Mouse (Mus musculus): ENCODE data around the gene Hs3st6. TPM values are rescaled to one million over a fixed set of nuclear protein-coding genes. Genes with fewer than 3 reads are reported as not detected.

The Hs3st6 gene
- polyA plus RNA-seq, 1 experiment from 2014 or later: 0.50 TPM

DNA sequence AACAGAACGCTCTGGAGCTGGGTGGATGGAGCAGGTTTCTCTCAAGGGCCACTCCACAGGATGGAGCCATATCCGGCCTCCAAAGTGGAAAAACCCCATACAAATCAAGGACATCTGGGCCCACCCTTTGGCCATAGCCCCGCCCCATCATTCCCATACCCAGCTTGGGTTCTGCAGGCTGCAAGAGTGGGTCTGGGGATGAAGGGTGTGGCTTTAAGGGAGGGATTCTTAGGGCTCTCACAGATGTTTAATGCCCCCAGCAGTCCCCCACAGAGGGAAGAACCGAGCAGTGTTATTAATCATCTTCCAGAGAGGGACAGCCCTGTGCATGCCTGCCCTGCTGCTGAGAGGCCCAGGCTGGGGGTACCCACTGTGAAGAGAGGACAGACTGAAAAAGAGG, 5.8 kb upstream of the Hs3st6 start:
- DNase-seq (ENCODE audit: extremely low spot score, low spot score): no peak
- no peak overlapping the region for H3K27ac ChIP-seq
- no peak overlapping the region for H3K4me3 ChIP-seq
- peaks cover 8% of the 10 kb centered on the region; the same call in 1 of the 2 replicates for H3K4me1 ChIP-seq
- WGBS: 47% methylated on average over 4 of the region's 4 CpGs
- peaks cover 48% of the 10 kb centered on the region for H3K27me3 ChIP-seq (ENCODE audit: poor library complexity, severe bottlenecking)
- H3K36me3 ChIP-seq (replicated peaks): 0 out of 2 replicates have a peak, but pooled peaks cover 2% of the 10 kb centered on the region
- H3K9me3 ChIP-seq: no peaks in the 10 kb centered on the region

DNA sequence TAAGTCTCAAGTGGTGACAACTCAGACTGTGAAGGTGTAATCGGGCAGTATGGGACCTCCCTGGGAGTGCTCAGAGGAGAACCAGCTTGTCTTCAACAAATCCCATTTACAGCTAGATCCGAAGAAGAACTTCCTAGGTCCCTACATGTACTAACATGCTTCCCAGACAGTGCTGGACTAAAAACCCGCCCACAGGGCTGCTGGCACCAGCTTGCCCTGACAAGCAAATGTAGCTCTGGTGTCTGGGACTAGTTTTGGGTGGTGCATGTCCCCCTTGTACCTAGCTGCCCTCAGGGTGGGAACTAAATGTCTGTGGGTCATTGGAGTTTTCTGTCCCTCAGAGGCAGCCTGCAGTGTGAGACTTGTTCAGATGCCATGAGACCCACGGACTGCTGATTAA, 1.3 kb upstream of the Hs3st6 start:
- whole genome bisulfite sequencing: 26% methylated on average over 4 of the region's 4 CpGs
- Histone ChIP-seq H3K9me3 (no peaks in the 10 kb centered on the region), H3K27ac (no peak overlapping the region), H3K4me3 (peak overlapping the region; percentile 6; the same call in 1 of the 2 replicates), H3K4me1 (peaks cover 30% of the 10 kb centered on the region), H3K36me3 (replicated peaks) (no peaks in the 10 kb centered on the region), H3K27me3 (ENCODE audit: poor library complexity, severe bottlenecking) (peaks cover 88% of the 10 kb centered on the region)
- DNase-seq (ENCODE audit: extremely low spot score, low spot score): no peak

DNA sequence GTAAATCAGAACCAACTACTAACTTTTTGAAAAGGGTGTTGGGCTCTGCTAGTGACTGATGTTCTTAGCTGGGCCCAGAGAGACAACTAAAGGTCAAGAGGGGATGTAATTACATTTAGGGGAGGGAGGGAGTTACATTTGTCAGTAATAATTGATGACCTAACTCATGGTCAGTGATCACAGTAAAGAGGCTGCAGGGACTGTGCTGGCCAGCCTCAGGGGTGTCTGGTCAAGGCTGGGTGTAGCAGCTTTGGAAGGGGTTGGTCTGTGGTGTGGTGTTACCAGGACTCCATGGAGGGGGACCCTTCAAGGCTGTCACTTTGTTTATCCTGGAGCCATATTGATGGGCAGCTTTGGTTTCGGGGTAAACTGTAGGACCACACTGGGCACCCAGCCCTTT, 4.6 kb downstream of the Hs3st6 start:
- DNase-seq (ENCODE audit: extremely low spot score, low spot score): no peak
- H3K4me1 ChIP-seq: peaks cover 32% of the 10 kb centered on the region
- no peaks in the 10 kb centered on the region for H3K36me3 ChIP-seq (replicated peaks)
- WGBS: 86% methylated on average over 1 of the region's 1 CpGs
- no peaks in the 10 kb centered on the region for H3K9me3 ChIP-seq
- no peak overlapping the region for H3K4me3 ChIP-seq
- peaks cover 56% of the 10 kb centered on the region for H3K27me3 ChIP-seq (ENCODE audit: poor library complexity, severe bottlenecking)
- no peak overlapping the region for H3K27ac ChIP-seq

DNA sequence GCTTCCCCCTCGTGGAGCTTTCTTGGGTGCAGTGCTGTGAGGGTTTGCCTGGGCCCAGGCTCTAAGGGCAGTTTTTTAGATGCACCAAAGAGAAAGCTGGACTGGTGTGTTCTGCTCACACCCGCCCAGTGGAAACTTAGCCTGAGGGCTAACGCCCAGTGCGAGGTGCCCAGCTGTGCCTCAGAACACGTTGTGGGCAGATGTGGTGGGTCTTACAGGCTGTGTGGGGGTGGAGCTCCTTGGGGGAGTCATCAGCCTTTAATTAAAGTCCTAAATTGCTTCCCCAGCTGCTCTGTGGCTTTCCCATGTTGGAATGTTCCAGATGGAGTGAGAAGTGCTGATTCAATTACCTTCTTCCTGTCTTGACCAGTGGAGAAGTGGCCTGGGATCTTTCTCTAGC, 8.3 kb downstream of the Hs3st6 start:
- no peaks in the 10 kb centered on the region for H3K9me3 ChIP-seq
- H3K36me3 ChIP-seq (replicated peaks): no peaks in the 10 kb centered on the region
- H3K27ac ChIP-seq: no peak overlapping the region
- peaks cover 30% of the 10 kb centered on the region for H3K4me1 ChIP-seq
- H3K27me3 ChIP-seq (ENCODE audit: poor library complexity, severe bottlenecking): peaks cover 19% of the 10 kb centered on the region
- 56% methylated on average over 5 of the region's 5 CpGs for WGBS
- DNase-seq (ENCODE audit: extremely low spot score, low spot score): no peak
- H3K4me3 ChIP-seq: no peak overlapping the region

DNA sequence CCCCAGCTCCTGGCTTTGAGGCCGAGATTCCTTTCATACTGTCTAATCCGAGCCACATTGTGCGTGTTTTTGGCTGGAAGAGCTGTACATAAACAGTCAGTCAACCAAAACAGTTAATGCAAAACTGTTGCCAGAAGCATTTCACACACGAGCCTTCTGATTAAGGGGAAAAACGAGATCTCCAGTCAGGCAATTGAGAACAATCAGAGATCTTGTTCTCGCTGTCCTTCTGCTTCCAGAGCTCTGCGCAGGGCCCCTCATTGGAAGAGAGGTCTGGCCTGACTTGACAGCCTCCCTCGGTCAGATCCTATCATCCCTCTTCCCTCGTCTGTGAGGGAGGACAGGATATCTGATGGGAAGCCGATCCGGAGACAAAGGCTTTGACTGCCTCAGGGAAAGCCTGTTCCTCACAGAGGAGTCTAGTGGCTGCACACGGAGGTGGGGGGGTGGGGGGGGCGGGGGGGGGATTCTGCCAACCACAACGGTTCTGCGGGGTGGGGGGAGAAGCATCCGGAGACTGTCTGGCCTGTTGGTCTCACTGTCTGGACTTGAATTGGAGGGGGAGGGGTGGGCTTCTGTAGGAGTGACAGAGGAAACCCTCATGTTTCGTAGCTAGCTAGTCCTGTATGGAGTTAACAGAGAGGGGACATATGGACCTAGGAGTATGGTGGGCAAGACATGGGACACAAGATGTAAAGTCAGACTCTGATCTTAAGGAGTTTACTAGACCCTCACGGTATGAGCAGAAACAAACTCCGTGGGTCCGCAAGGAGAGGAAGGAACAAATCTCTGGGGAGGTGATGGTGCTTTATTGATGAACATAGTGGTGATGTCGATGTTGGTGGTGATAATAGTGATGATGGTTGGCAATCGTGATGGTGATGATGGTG, 12.5 kb downstream of the Hs3st6 start:
- Histone ChIP-seq H3K27ac (peak overlapping the region; percentile 51; the same call in 1 of the 2 replicates), H3K4me1 (peaks cover 49% of the 10 kb centered on the region), H3K9me3 (no peaks in the 10 kb centered on the region), H3K36me3 (replicated peaks) (no peaks in the 10 kb centered on the region), H3K27me3 (ENCODE audit: poor library complexity, severe bottlenecking) (no peaks in the 10 kb centered on the region), H3K4me3 (no peak overlapping the region)
- no peak for DNase-seq (ENCODE audit: extremely low spot score, low spot score)
- WGBS: 53% methylated on average over 22 of the region's 22 CpGs

DNA sequence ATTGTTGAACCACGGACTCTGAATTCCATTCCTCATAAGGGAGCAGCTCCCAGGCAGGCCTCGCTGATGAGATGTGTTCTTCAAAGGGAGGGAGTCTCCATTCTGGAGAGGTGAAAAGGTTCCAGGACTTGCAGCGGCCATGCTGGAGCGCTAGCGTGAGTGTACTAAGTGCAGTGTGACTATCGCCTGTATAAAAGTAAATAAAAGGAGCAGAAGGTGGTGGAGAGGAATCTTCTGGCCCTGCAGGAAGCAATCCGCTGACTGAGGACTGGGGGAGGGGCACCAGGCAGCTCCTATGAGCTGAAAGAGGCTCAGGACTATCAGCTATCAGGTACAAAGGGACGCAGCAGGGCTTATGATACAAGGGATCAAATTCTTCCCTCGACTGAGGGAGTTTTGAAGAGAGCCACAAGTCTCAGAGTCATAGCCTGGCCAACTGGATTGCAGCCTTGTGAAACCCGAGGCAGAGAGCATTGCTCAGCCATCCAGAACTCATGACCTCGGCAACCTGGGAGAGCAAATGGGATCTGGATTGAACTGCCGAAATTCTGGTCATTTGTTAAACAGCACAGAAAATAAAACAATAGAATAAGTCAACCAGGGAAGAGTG, 13.6 kb downstream of the Hs3st6 start:
- no peaks in the 10 kb centered on the region for H3K36me3 ChIP-seq (replicated peaks)
- H3K4me3 ChIP-seq: no peak overlapping the region
- DNase-seq (ENCODE audit: extremely low spot score, low spot score): no peak
- H3K27me3 ChIP-seq (ENCODE audit: poor library complexity, severe bottlenecking): no peaks in the 10 kb centered on the region
- 25% methylated on average over 12 of the region's 12 CpGs for WGBS
- H3K4me1 ChIP-seq: peaks cover 44% of the 10 kb centered on the region
- no peaks in the 10 kb centered on the region for H3K9me3 ChIP-seq
- H3K27ac ChIP-seq: peak overlapping the region; percentile 22; the same call in 1 of the 2 replicates

DNA sequence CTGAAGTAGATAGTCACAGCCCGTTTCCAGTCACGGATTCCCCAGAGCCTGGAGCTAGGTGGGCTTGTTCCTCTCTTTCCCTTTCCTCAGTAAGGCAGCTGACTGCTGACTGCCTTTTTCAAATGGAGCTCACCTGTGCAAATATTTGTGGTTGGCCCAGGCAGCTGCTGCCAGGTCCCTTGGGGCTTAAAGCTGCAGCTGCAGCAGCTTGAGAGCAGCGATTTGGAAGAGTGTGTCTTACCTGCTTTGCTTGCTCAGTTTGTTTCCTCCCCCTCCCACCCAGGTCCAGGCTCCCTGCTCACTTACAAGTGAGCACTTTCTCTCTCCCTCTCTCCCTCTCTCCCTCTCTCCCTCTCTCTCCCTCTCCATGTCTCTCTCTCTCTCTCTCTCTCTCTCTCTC, 16.4 kb downstream of the Hs3st6 start:
- no peaks in the 10 kb centered on the region for H3K27me3 ChIP-seq (ENCODE audit: poor library complexity, severe bottlenecking)
- no peak overlapping the region for H3K4me3 ChIP-seq
- H3K36me3 ChIP-seq (replicated peaks): no peaks in the 10 kb centered on the region
- 0 out of 2 replicates have a peak, but pooled peaks cover 5% of the 10 kb centered on the region for H3K9me3 ChIP-seq
- peaks cover 34% of the 10 kb centered on the region for H3K4me1 ChIP-seq
- no peak for DNase-seq (ENCODE audit: extremely low spot score, low spot score)
- WGBS: 38% methylated on average over 3 of the region's 3 CpGs
- no peak overlapping the region for H3K27ac ChIP-seq

DNA sequence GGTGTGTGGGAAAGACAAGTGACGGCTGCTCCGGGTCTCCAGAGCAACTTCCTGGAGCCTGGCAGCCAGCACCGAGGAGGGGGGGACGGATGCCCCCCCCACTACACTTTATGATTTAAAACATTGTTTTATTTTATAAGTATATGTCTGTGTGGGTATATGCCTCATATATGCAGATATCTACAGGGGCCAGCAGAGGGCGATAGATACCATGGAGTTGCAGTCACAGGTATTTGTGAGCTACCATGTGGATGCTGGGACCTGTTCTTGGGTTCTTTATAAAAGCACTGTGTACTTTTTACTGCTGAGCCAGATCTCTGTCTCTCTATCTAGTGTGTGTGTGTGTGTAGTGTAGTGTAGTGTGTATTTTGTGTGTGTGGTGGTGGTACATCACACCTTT, 20.5 kb downstream of the Hs3st6 start:
- H3K9me3 ChIP-seq: 0 out of 2 replicates have a peak, but pooled peaks cover 5% of the 10 kb centered on the region
- no peak overlapping the region for H3K27ac ChIP-seq
- no peaks in the 10 kb centered on the region for H3K36me3 ChIP-seq (replicated peaks)
- no peak for DNase-seq (ENCODE audit: extremely low spot score, low spot score)
- 80% methylated on average over 5 of the region's 5 CpGs for WGBS
- H3K4me1 ChIP-seq: peaks cover 3% of the 10 kb centered on the region; the same call in 1 of the 2 replicates
- H3K27me3 ChIP-seq (ENCODE audit: poor library complexity, severe bottlenecking): no peaks in the 10 kb centered on the region
- no peak overlapping the region for H3K4me3 ChIP-seq

DNA sequence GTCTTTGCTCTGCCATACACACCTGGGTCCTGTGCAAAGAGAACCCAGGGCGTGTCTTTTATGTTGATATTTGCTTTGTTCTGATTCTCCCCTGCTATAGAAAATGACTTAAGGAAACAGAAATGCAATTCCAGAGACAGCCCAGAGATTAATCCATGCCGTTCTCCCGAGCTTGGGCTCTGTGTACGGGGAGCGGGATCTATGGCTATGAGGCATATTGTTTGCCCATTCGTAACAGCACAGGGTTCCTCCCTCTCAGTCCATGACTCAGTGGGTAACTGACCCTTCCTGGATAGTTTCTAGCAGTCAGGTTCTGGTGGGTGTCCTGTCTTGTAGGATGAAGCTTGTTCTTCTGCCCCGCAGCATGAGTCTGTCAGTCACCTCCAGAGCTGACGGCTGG, 22.4 kb downstream of the Hs3st6 start:
- no peak for DNase-seq (ENCODE audit: extremely low spot score, low spot score)
- 87% methylated on average over 8 of the region's 8 CpGs for WGBS
- Histone ChIP-seq H3K36me3 (replicated peaks) (no peaks in the 10 kb centered on the region), H3K4me3 (no peak overlapping the region), H3K9me3 (0 out of 2 replicates have a peak, but pooled peaks cover 5% of the 10 kb centered on the region), H3K27ac (no peak overlapping the region), H3K27me3 (ENCODE audit: poor library complexity, severe bottlenecking) (no peaks in the 10 kb centered on the region), H3K4me1 (no peaks in the 10 kb centered on the region)

DNA sequence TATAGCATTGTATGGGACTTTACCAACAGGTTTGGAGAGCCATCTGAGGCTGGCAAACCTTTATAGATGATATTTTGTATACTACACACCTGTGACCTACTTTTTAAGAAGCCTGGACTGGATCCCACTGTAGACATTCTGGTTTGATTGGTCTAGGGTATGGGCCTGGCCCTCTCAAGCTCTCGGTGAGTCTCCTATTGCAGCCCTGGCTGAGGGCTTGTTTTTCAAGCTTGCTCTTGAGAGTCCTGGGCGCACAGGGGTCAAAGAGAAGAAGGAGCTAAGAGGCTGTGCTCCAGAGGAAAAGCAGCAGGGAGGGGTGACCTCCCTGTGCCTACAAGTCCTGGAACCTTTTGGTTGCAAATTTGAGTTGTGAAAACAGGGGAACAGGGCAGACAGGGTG, 24.3 kb downstream of the Hs3st6 start:
- no peak overlapping the region for H3K27ac ChIP-seq
- no peaks in the 10 kb centered on the region for H3K4me1 ChIP-seq
- H3K36me3 ChIP-seq (replicated peaks): no peaks in the 10 kb centered on the region
- no peak for DNase-seq (ENCODE audit: extremely low spot score, low spot score)
- H3K27me3 ChIP-seq (ENCODE audit: poor library complexity, severe bottlenecking): no peaks in the 10 kb centered on the region
- 0 out of 2 replicates have a peak, but pooled peaks cover 5% of the 10 kb centered on the region for H3K9me3 ChIP-seq
- H3K4me3 ChIP-seq: no peak overlapping the region
- 79% methylated on average over 2 of the region's 2 CpGs for WGBS

DNA sequence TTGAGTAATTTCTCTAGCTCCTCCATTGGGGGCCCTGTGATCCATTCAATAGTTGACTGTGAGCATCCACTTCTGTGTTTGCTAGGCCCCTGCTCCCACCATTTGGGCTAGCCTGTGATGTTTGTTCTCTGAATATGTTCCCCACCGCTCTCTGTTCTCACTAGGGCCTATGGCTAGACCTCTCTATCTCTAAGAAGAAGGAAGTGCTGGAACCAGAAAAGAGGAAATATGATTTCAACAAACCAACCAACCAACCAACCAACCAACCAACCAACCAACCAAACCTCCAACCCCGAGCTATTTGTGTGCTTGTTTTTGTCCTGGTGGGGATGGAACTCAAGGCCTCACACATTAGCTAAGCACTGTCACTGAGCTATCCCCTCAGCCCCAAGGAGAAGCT, 28.0 kb downstream of the Hs3st6 start:
- DNase-seq (ENCODE audit: extremely low spot score, low spot score): no peak
- WGBS: 89% methylated on average over 2 of the region's 2 CpGs
- no peak overlapping the region for H3K27ac ChIP-seq
- H3K27me3 ChIP-seq (ENCODE audit: poor library complexity, severe bottlenecking): no peaks in the 10 kb centered on the region
- no peaks in the 10 kb centered on the region for H3K9me3 ChIP-seq
- no peak overlapping the region for H3K4me3 ChIP-seq
- H3K4me1 ChIP-seq: no peaks in the 10 kb centered on the region
- no peaks in the 10 kb centered on the region for H3K36me3 ChIP-seq (replicated peaks)

DNA sequence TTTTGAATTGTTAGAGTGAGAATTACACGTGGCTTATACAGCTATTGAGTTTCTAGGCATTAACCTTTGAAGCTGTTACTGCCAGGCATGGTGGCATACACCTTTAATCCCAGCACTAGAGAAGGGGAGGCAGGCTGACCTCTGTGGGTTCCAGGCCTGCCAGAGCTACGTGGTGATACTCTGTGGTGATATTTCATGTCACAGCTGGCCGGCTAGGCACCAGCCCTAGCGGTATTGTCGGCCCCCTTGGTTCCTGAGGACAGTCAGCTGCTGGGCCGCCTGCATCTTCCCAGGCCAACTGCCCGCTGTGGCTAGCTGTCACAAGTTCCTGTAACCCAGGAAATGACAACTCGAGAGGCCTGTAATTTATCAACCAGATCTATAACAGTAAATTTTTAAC, 39.4 kb downstream of the Hs3st6 start:
- no peak overlapping the region for H3K4me3 ChIP-seq
- H3K36me3 ChIP-seq (replicated peaks): no peaks in the 10 kb centered on the region
- H3K9me3 ChIP-seq: no peaks in the 10 kb centered on the region
- no peaks in the 10 kb centered on the region for H3K4me1 ChIP-seq
- DNase-seq (ENCODE audit: extremely low spot score, low spot score): no peak
- H3K27me3 ChIP-seq (ENCODE audit: poor library complexity, severe bottlenecking): no peaks in the 10 kb centered on the region
- 77% methylated on average over 8 of the region's 8 CpGs for whole genome bisulfite sequencing
- no peak overlapping the region for H3K27ac ChIP-seq

DNA sequence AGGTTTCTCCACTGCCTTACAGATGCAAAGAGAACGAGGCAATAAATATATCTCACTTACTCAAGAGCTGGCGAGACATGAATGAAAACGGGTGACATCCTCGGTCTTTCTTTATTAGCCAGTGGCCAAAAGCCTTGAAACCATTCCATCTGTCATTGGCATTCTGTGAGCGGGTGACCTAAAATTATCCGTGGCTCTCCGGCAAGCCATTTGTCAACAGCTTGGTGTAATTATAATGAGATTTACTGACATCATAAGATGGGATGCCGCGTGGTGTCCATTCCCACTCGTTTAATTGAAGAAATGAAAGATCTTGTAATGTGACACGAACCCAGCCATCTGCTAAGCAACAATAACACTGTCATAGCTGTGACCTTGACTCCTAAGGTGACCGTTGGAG, 42.0 kb downstream of the Hs3st6 start:
- H3K27ac ChIP-seq: no peak overlapping the region

More for the DNA sequence above, 42.0 kb downstream of the Hs3st6 start:
- no peaks in the 10 kb centered on the region for H3K36me3 ChIP-seq (replicated peaks)
- no peaks in the 10 kb centered on the region for H3K9me3 ChIP-seq
- H3K4me3 ChIP-seq: no peak overlapping the region
- no peak for DNase-seq (ENCODE audit: extremely low spot score, low spot score)
- 85% methylated on average over 12 of the region's 12 CpGs for WGBS
- H3K4me1 ChIP-seq: no peaks in the 10 kb centered on the region
- H3K27me3 ChIP-seq (ENCODE audit: poor library complexity, severe bottlenecking): no peaks in the 10 kb centered on the region
